ENCODE assay signal across 12 mouse cellular contexts in genomic region chr17:13062882-13063281, GRCm38 (mm10). TPM values are rescaled to one million over a fixed set of nuclear protein-coding genes. Genes with fewer than 3 reads are reported as not detected.
"Had no signal": no experiment of that assay in that cellular context is flagged by ENCODE, and none has a peak within 500 bp of the region (broad histone marks: within the 10 kb centered on the region; RNA-seq: fewer than 3 reads in every experiment).

No protein-coding gene starts in this region.

RNA-seq across cellular contexts. Expression of gene Tcp10b, which starts 2.0 kb away (rescaled TPM):
- total RNA-seq: monocyte, adult 5-6 weeks; neutrophil, adult 5-6 weeks had no signal
- polyA plus RNA-seq: lung, embryonic 14.5 days; midbrain, embryonic 12.5 days; neural tube, embryonic 12.5 days; spleen, adult 2 months had no signal

RNA-seq across cellular contexts. Expression of gene Gpr31b, which starts 10.8 kb away (rescaled TPM):
- total RNA-seq: megakaryocyte-erythroid progenitor cell, adult 5-6 weeks; monocyte, adult 5-6 weeks; neutrophil, adult 5-6 weeks had no signal
- polyA plus RNA-seq: lung, embryonic 14.5 days; lung, embryonic 16.5 days; midbrain, embryonic 10.5 days; midbrain, embryonic 12.5 days; midbrain, postnatal 0 days; neural tube, embryonic 12.5 days; neural tube, embryonic 14.5 days; stomach, embryonic 15.5 days had no signal
